In genomic region chr12:26343131-26343530, GRCm38 (mm10) we compare ENCODE assay signal across 24 mouse cellular contexts.
DNase-seq lines count a peak whose midpoint lies in the region; ATAC-seq and TF ChIP-seq lines count a peak whose summit lies in the region.
"Had no signal": no experiment of that assay in that cellular context is flagged by ENCODE, and none has a peak within 500 bp of the region (broad histone marks: within the 10 kb centered on the region; RNA-seq: fewer than 3 reads in every experiment).

No protein-coding gene starts in this region.

- no peak overlapping the region for H3K4me3 ChIP-seq in gastrocnemius, adult 2 months
- H3K4me3 ChIP-seq in heart, postnatal 0 days (ENCODE audit: low read depth, low read length) = no peak overlapping the region
- H3K4me3 ChIP-seq in lung, embryonic 16.5 days (ENCODE audit: low read length) = no peak overlapping the region
- H3K4me3 ChIP-seq in thymus, adult 2 months (ENCODE audit: control insufficient read depth, insufficient read depth, low read length) = no peak overlapping the region
- H3K4me3 ChIP-seq: embryonic facial prominence, embryonic 13.5 days; forebrain, embryonic 10.5 days; forebrain, embryonic 15.5 days; limb, embryonic 13.5 days; midbrain, embryonic 13.5 days; neural tube, embryonic 13.5 days had no signal

- TF ChIP-seq EP300 in heart, postnatal 0 days (IDR thresholded peaks at IDR 0.05; ENCODE audit: low read depth) = no peak; the same call in none of the 2 replicates

- 55% methylated on average over 2 of the region's 2 CpGs for WGBS in heart, postnatal 0 days
- 56% methylated on average over 2 of the region's 2 CpGs for WGBS in lung, embryonic 16.5 days
- WGBS in thymus, adult 2 months = 73% methylated on average over 2 of the region's 2 CpGs

- TF ChIP-seq CTCF in gastrocnemius, adult 2 months (IDR thresholded peaks at IDR 0.05) = no peak
- TF ChIP-seq CTCF in heart, postnatal 0 days (IDR thresholded peaks at IDR 0.05; ENCODE audit: low read depth) = no peak
- no peak for TF ChIP-seq CTCF in thymus, adult 2 months (IDR thresholded peaks at IDR 0.05; ENCODE audit: borderline replicate concordance, control insufficient read depth, extremely low read depth, insufficient read depth, low read length, poor library complexity)

- no peak for TF ChIP-seq POLR2A in thymus, adult 2 months (IDR thresholded peaks at IDR 0.05; ENCODE audit: control insufficient read depth, extremely low read depth, insufficient read depth, low read length, poor library complexity)

- H3K4me2 ChIP-seq in heart, postnatal 0 days (ENCODE audit: low read depth, low read length) = no peak overlapping the region
- H3K4me2 ChIP-seq in lung, embryonic 16.5 days (ENCODE audit: low read depth, low read length) = no peak overlapping the region
- H3K4me2 ChIP-seq: embryonic facial prominence, embryonic 13.5 days; forebrain, embryonic 15.5 days; heart, embryonic 11.5 days; hindbrain, embryonic 14.5 days; limb, embryonic 13.5 days; liver, embryonic 11.5 days; midbrain, embryonic 13.5 days; neural tube, embryonic 13.5 days had no signal

- peak overlapping the region; percentile 5; the same call in 1 of the 2 replicates for H3K27ac ChIP-seq in gastrocnemius, adult 2 months
- peak overlapping the region; percentile 58 for H3K27ac ChIP-seq in heart, postnatal 0 days (ENCODE audit: low read depth)
- peak overlapping the region; percentile 72 for H3K27ac ChIP-seq in lung, embryonic 16.5 days (ENCODE audit: low read length)
- H3K27ac ChIP-seq in thymus, adult 2 months (ENCODE audit: control insufficient read depth, insufficient read depth, low read length) = no peak overlapping the region
- H3K27ac ChIP-seq: forebrain, embryonic 10.5 days; forebrain, embryonic 15.5 days; hindbrain, embryonic 14.5 days; macrophage; midbrain, embryonic 13.5 days; neural tube, embryonic 13.5 days had no signal

- no peaks in the 10 kb centered on the region for H3K27me3 ChIP-seq in heart, postnatal 0 days (ENCODE audit: control insufficient read depth, insufficient read depth, low read length)
- no peaks in the 10 kb centered on the region for H3K27me3 ChIP-seq in lung, embryonic 16.5 days (ENCODE audit: control insufficient read depth, insufficient read depth, low read depth, low read length)
- H3K27me3 ChIP-seq in thymus, adult 2 months (ENCODE audit: control insufficient read depth, insufficient read depth, low read length) = no peaks in the 10 kb centered on the region
- H3K27me3 ChIP-seq: CH12.LX; embryonic facial prominence, embryonic 13.5 days; forebrain, embryonic 15.5 days; limb, embryonic 13.5 days; midbrain, embryonic 13.5 days; neural tube, embryonic 13.5 days had no signal

- intact Hi-C loops in gastrocnemius, adult 2 months (cut with DNase I) = no loop called here
- intact Hi-C loops in heart, postnatal 25 days (cut with DNase I) = no loop called here

- no peak overlapping the region for H3K9ac ChIP-seq in heart, postnatal 0 days (replicated peaks; ENCODE audit: low read depth, low read length)
- H3K9ac ChIP-seq in lung, embryonic 16.5 days (ENCODE audit: low read length) = no peak overlapping the region
- H3K9ac ChIP-seq: embryonic facial prominence, embryonic 13.5 days; forebrain, embryonic 15.5 days; hindbrain, embryonic 14.5 days; limb, embryonic 13.5 days; midbrain, embryonic 13.5 days; neural tube, embryonic 13.5 days had no signal

- DNase-seq in gastrocnemius, adult 2 months = no peak
- DNase-seq in gastrocnemius, postnatal 25 days = no peak
- no peak for DNase-seq in heart, postnatal 0 days (ENCODE audit: low spot score)
- no peak for DNase-seq in heart, postnatal 25 days (ENCODE audit: low spot score)
- DNase-seq in lung, adult 18-20 months = no peak
- DNase-seq in thymus, adult 2 months = no peak
- DNase-seq: adrenal gland, postnatal 10 days; cerebellum, adult 11-12 months; cerebellum, postnatal 10 days; heart, postnatal 4 days; right cerebral cortex, postnatal 14 days had no signal

- no peaks in the 10 kb centered on the region for H3K36me3 ChIP-seq in heart, postnatal 0 days (replicated peaks; ENCODE audit: control insufficient read depth, insufficient read depth, low read length)
- H3K36me3 ChIP-seq in lung, embryonic 16.5 days (ENCODE audit: control insufficient read depth, insufficient read depth, low read length) = 0 out of 2 replicates have a peak, but pooled peaks cover 4% of the 10 kb centered on the region
- no peaks in the 10 kb centered on the region for H3K36me3 ChIP-seq in thymus, adult 2 months (ENCODE audit: control insufficient read depth, insufficient read depth, low read length)

- H3K9me3 ChIP-seq in heart, postnatal 0 days (replicated peaks; ENCODE audit: control insufficient read depth, low read length) = no peaks in the 10 kb centered on the region
- H3K9me3 ChIP-seq in lung, embryonic 16.5 days (ENCODE audit: control insufficient read depth, low read length) = no peaks in the 10 kb centered on the region
- H3K9me3 ChIP-seq: embryonic facial prominence, embryonic 13.5 days; forebrain, embryonic 10.5 days; forebrain, embryonic 15.5 days; limb, embryonic 13.5 days; midbrain, embryonic 13.5 days; neural tube, embryonic 13.5 days had no signal

- H3K4me1 ChIP-seq in heart, postnatal 0 days (ENCODE audit: control insufficient read depth, insufficient read depth) = 0 out of 2 replicates have a peak, but pooled peaks cover 3% of the 10 kb centered on the region
- H3K4me1 ChIP-seq in lung, embryonic 16.5 days (replicated peaks; ENCODE audit: control insufficient read depth, insufficient read depth, low read length) = peaks cover 5% of the 10 kb centered on the region; the same call in 1 of the 2 replicates
- peaks cover 17% of the 10 kb centered on the region for H3K4me1 ChIP-seq in thymus, adult 2 months (replicated peaks; ENCODE audit: control insufficient read depth, insufficient read depth, low read length)
- H3K4me1 ChIP-seq: forebrain, embryonic 15.5 days had no signal

- ATAC-seq in heart, postnatal 0 days (ENCODE audit: insufficient read depth, low read depth) = peak; percentile 41; the same call in 1 of the 2 replicates
- ATAC-seq in lung, embryonic 16.5 days (ENCODE audit: low read depth) = peak; percentile 41; the same call in 1 of the 2 replicates
- ATAC-seq: forebrain, embryonic 15.5 days; intestine, postnatal 0 days; midbrain, embryonic 13.5 days had no signal
